ENCODE assay signal across 11 mouse cellular contexts in the genomic region with DNA sequence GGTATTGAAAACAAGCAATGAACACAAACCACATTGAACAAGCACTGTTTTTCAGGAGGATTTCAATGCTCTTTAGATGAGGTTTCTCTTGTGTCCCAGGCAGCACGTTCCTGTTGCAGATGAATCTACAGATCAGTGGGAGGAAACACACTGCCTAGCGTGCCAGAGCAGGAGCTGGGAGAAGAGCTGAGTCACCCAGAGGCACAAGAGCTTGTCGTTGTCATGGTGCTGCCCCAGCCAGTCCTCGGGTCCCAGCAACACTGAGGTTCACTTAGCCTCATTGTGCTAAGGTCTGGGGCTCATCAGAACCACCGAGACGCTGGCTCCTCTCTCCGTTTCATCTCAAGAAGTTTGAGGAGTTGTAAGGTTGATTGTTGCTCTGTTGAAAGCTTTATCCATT.
DNase-seq lines count a peak whose midpoint lies in the region; ATAC-seq and TF ChIP-seq lines count a peak whose summit lies in the region.
"Had no signal": no experiment of that assay in that cellular context is flagged by ENCODE, and none has a peak within 500 bp of the region (broad histone marks: within the 10 kb centered on the region; RNA-seq: fewer than 3 reads in every experiment).

No protein-coding gene starts in this region.

- H3K4me3 ChIP-seq in forebrain, embryonic 10.5 days, result no peak overlapping the region
- no peak overlapping the region for H3K4me3 ChIP-seq in forebrain, embryonic 16.5 days (replicated peaks; ENCODE audit: low read length)
- H3K4me3 ChIP-seq in lung, embryonic 14.5 days (ENCODE audit: low read depth, low read length), result no peak overlapping the region
- H3K4me3 ChIP-seq in lung, adult 2 months (replicated peaks; ENCODE audit: extremely low read depth, low read depth, low read length), result no peak overlapping the region
- H3K4me3 ChIP-seq in kidney, embryonic 14.5 days (ENCODE audit: low read length), result no peak overlapping the region
- H3K4me3 ChIP-seq: myocyte had no signal

- no peaks in the 10 kb centered on the region for H3K36me3 ChIP-seq in forebrain, embryonic 10.5 days (replicated peaks)
- H3K36me3 ChIP-seq in forebrain, embryonic 16.5 days (ENCODE audit: control insufficient read depth, insufficient read depth), result no peaks in the 10 kb centered on the region
- no peaks in the 10 kb centered on the region for H3K36me3 ChIP-seq in lung, embryonic 14.5 days (ENCODE audit: insufficient read depth)
- no peaks in the 10 kb centered on the region for H3K36me3 ChIP-seq in kidney, embryonic 14.5 days (ENCODE audit: control insufficient read depth, insufficient read depth, low read length)

- H3K9me3 ChIP-seq in forebrain, embryonic 10.5 days, result no peaks in the 10 kb centered on the region
- no peaks in the 10 kb centered on the region for H3K9me3 ChIP-seq in forebrain, embryonic 16.5 days (ENCODE audit: control insufficient read depth, low read length)
- H3K9me3 ChIP-seq in lung, embryonic 14.5 days (ENCODE audit: low read depth, low read length), result no peaks in the 10 kb centered on the region
- H3K9me3 ChIP-seq in kidney, embryonic 14.5 days (ENCODE audit: control insufficient read depth, low read length), result no peaks in the 10 kb centered on the region

- H3K27me3 ChIP-seq in forebrain, embryonic 10.5 days (ENCODE audit: poor library complexity, severe bottlenecking), result peaks cover 15% of the 10 kb centered on the region
- H3K27me3 ChIP-seq in forebrain, embryonic 16.5 days (replicated peaks; ENCODE audit: control insufficient read depth, insufficient read depth, low read length), result no peaks in the 10 kb centered on the region
- no peaks in the 10 kb centered on the region for H3K27me3 ChIP-seq in lung, embryonic 14.5 days (ENCODE audit: insufficient read depth, low read length)
- no peaks in the 10 kb centered on the region; the same call in 1 of the 2 replicates for H3K27me3 ChIP-seq in kidney, embryonic 14.5 days (ENCODE audit: control insufficient read depth, insufficient read depth, low read length)

- ATAC-seq in forebrain, embryonic 16.5 days, result no peak
- no peak for ATAC-seq in lung, embryonic 14.5 days (ENCODE audit: insufficient read depth)
- ATAC-seq in common myeloid progenitor, adult 5-6 weeks (replicated peaks; ENCODE audit: low read depth, poor library complexity, severe bottlenecking), result peak; percentile 62
- ATAC-seq in kidney, embryonic 14.5 days (ENCODE audit: low FRiP score, low TSS enrichment), result no peak

- TF ChIP-seq POLR2A in lung, adult 2 months (IDR thresholded peaks at IDR 0.05; ENCODE audit: borderline replicate concordance, extremely low read depth, low read depth, low read length), result no peak

- DNase-seq in forebrain, embryonic 10.5 days (ENCODE audit: extremely low spot score, low spot score), result peak; percentile 20
- DNase-seq in lung, embryonic 14.5 days, result peak; percentile 30
- DNase-seq in lung, adult 2 months, result no peak
- peak; percentile 54 to 61 for DNase-seq in left cerebral cortex, postnatal 14 days (ENCODE audit: low spot score in 2 of 2)
- no peak for DNase-seq in gastrocnemius, postnatal 25 days
- DNase-seq: kidney, postnatal 14 days had no signal

- H3K4me2 ChIP-seq in forebrain, embryonic 16.5 days (ENCODE audit: low read length), result no peak overlapping the region
- no peak overlapping the region for H3K4me2 ChIP-seq in lung, embryonic 14.5 days
- no peak overlapping the region for H3K4me2 ChIP-seq in kidney, embryonic 14.5 days (replicated peaks; ENCODE audit: low read depth, low read length)

- H3K27ac ChIP-seq in forebrain, embryonic 10.5 days, result 0 out of 2 replicates have a peak overlapping the region, but pooled peaks have one; percentile 60
- no peak overlapping the region for H3K27ac ChIP-seq in forebrain, embryonic 16.5 days (ENCODE audit: low read length)
- no peak overlapping the region for H3K27ac ChIP-seq in lung, embryonic 14.5 days (ENCODE audit: low read depth)
- H3K27ac ChIP-seq in kidney, embryonic 14.5 days (ENCODE audit: low read depth, low read length), result no peak overlapping the region
- H3K27ac ChIP-seq: liver, embryonic 14.5 days had no signal

- H3K9ac ChIP-seq in forebrain, embryonic 16.5 days (replicated peaks; ENCODE audit: low read depth, low read length), result no peak overlapping the region
- no peak overlapping the region for H3K9ac ChIP-seq in lung, embryonic 14.5 days
- no peak overlapping the region for H3K9ac ChIP-seq in kidney, embryonic 14.5 days (ENCODE audit: low read depth, low read length)
- H3K9ac ChIP-seq: liver, embryonic 14.5 days had no signal

- H3K4me1 ChIP-seq in forebrain, embryonic 10.5 days, result peaks cover 25% of the 10 kb centered on the region
- peaks cover 8% of the 10 kb centered on the region for H3K4me1 ChIP-seq in forebrain, embryonic 16.5 days (replicated peaks; ENCODE audit: control insufficient read depth, insufficient read depth, low read length)
- H3K4me1 ChIP-seq in lung, embryonic 14.5 days (ENCODE audit: insufficient read depth), result 0 out of 2 replicates have a peak, but pooled peaks cover 3% of the 10 kb centered on the region
- no peaks in the 10 kb centered on the region for H3K4me1 ChIP-seq in lung, adult 2 months (ENCODE audit: control insufficient read depth, insufficient read depth, low read length)
- H3K4me1 ChIP-seq in kidney, embryonic 14.5 days (ENCODE audit: control insufficient read depth, insufficient read depth, low read length), result no peaks in the 10 kb centered on the region

- 28% methylated on average over 7 of the region's 7 CpGs for WGBS in forebrain, embryonic 10.5 days
- 10% methylated on average over 7 of the region's 7 CpGs for WGBS in forebrain, embryonic 16.5 days
- 35% methylated on average over 7 of the region's 7 CpGs for WGBS in lung, embryonic 14.5 days
- 31% methylated on average over 7 of the region's 7 CpGs for WGBS in lung, adult 2 months
- 50% methylated on average over 7 of the region's 7 CpGs for WGBS in kidney, embryonic 14.5 days

- no peak for TF ChIP-seq CTCF in lung, embryonic 14.5 days (IDR thresholded peaks at IDR 0.05; ENCODE audit: low read depth)
- no peak for TF ChIP-seq CTCF in lung, adult 2 months (IDR thresholded peaks at IDR 0.05; ENCODE audit: insufficient read depth, low read length)

- intact Hi-C loops in left cerebral cortex, postnatal 14 days (cut with DNase I), result no loop called here

Comparison
In these comparisons a context has a peak if more than half of its experiments do, and no peak if none do; other contexts are left out.
1. DNase-seq: peak in forebrain, embryonic 10.5 days (single experiment), lung, embryonic 14.5 days (single experiment) and left cerebral cortex, postnatal 14 days (2 of 2); none in lung, adult 2 months (single experiment) and gastrocnemius, postnatal 25 days (single experiment).